Mouse (Mus musculus) mouse trophoblast stem cell (cell line): Measurements from ENCODE around the gene Gamt.
"Not testable (repeated sequence)": the region's sequence is repeated elsewhere in the genome, so short reads cannot be mapped to it uniquely, and the experiment has no call there.

Experiments used
- in situ Hi-C, 2 experiments: fragments of 300-500 bp; cut with MseI, MboI; formaldehyde crosslinking; loops; 2 replicates in 1 of 2; 3 replicates in 1 of 2; pipeline ENCODE4 v1.15.1; 2025

Gene Gamt

GRCm38 (mm10) chr10:80236145-80236825 is 24.5 kb downstream of the Gamt start:
- in situ Hi-C loops = no loop called here

GRCm38 (mm10) chr10:80227877-80228775 is 32.7 kb downstream of the Gamt start:
- in situ Hi-C loops = no loop called here

DNA sequence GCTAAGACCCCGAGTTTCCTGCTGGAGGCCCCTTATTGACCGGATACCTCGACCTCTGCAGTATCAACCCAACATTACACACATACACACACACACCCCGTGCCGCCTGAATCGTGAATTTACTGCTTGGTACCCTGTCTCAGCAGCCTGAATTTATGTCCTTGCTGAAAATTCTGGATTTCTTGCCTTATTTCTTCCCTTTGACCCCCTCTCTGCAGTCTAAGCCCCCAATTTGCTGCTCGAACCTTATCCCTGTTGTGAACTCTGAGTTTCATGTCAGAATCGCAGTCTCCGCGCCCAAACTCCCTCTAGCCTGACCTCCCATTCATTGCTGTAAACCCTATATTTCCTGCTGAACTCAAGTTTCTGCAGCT is 33.7 kb downstream of the Gamt start:
- in situ Hi-C loops = no loop called here

DNA sequence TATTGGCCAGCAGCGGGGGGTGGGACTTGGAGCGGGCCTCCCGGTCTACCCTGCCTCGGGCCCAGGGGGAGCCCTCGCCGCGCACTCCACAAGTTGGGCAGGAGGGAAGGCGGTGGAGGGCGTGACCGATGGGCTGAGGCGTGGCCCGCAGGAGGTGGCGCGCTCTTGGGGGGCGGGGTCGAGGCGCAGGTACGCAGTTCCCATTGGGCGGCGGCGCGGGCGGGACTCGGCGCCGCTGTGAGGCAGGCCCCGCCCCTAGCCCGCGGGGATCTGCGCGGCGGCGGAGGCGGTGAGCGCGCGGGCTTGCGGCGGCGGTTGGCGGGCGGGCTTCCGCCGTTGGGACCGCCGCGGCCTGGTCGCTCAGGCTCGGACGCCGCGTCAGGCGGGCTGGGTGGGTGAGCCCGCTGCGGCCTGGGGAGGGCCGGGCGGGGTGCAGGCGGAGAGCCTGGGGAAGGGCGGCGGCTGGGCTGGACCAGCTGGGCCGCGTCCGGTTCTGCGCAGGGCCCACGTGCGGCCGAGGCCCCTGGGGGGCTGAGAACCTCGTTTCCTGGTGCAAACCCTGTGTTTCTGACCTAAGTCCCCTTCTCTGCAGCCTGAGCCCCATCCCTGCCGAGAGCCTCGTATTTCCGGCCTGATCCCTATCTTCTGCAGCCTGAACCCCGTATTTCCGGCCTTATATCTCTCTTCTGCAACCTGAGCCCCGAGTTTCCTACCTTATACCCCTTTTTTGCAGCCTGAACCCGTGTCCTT is 34.2 kb downstream of the Gamt start, which contains the start of gene Mum1:
Mum1 (plus strand) TSS at position 19 of the 750 bp plus-strand sequence.
- in situ Hi-C loops = no loop called here

DNA sequence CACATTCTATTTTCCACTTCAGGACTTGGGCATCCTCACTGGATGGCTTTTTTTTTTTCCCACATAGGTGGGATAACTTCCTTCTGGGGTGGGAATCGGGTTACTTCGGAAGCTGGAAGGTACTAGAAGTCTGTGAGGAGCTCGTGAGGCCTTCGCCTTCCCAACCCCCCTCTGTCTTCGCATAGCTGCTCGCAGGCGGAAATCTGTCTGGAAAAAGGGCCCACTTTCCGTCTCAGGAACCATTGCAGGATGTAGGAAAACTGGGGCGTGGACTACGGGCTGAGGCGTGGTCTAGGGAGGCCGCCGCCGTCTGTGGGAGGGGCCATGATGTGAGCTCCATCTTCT is 34.8 kb downstream of the Gamt start:
- in situ Hi-C loops = no loop called here

DNA sequence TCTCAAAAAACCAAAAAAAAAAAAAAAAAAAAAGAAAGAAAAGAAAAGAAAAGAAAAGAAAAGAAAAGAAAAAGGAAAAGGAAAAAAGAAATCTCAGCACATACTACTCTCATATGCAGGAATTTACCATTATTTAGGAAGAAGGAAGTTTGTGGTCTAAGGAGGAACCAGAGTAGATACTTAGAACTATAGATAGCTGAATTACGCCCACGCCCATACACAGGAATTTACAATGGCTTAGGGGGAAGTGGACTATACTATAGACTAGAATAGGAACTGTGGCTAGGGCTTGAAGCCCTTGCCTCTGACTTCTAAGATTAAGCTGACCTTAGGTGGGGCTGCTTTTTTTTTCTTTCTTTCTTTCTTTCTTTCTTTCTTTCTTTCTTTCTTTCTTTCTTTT is 37.7 kb downstream of the Gamt start:
- in situ Hi-C loops = not testable (repeated sequence)

DNA sequence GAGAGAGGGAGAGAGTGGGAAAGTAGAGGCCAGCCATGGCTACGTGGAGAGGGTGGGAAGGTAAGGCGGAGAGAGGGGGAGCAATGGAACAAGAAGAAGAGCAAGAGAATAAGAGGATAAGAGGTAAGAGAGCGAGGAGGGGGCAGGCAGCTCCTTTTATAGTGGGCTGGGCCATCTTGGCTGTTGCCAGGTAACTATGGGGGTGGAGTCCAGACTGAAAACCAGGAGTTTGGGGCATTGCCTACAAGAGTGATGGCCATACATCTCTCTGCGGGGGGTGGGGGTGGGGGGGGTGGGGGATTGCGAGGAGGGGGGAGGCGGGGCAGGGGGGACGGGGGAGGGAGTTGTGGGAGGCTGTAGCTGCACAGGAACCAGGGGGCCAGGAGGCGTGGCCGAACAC is 40.1 kb downstream of the Gamt start:
- in situ Hi-C loops = no loop called here

DNA sequence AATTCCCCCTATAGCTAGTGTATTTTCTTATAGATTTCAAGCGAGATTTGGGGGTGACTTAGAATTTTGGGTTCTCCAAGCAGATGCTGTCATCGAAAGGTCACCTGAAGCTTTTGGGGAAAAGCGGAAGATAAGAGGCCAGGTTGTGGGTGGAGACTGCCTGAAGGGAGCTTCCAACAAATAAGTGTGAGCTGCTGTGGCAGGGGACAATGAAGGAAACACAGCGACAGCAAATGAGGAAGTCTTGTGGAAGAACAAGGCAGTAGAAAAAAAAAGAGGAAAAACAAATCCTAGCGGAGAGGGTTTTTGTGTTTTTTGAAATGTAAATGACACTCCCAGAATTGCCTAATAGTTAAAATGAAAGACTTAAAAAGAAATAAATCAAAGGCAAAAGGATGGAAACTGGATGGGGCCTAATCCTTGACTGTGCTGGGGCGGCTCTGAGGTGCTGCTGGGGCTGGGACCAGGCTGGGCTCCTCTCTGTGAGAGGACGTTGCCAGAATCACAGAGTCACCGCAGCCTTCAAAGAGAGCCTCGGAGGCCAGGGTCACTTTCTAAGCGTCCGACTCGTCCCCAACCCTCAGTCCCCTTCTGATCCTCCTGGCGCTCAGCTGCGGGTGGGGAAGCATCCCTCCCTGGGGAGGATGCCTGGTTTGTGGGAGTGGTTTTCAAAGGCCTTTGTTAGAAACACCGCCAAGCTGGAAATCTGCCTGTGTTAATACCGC is 45.6 kb downstream of the Gamt start:
- in situ Hi-C loops = no loop called here

DNA sequence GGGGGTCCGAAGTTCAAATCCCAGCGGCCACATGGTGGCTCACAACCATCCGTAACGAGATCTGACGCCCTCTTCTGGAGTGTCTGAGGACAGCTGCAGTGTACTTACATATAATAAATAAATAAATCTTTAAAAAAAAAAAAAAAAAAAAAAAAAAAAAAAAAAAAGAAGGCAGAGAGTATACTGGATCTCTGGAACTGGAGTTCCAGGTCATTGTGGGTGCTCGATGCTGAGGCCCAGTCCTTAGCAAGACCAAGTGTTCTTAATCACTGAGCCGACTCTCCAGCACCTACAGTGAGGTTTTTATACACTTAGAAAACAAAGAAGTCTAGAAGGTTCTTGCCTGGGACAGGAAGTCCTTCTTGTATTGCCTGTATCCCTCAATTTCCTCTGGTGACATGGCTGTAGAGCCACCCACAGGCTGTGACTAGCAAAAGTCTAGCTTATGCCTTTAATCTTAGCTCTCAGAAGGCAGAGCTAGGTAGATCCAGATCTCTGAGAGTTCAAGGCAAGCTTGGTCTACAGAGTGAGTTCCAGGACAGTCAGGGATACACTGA is 49.2 kb downstream of the Gamt start:
- in situ Hi-C loops = not testable (repeated sequence)

- in situ Hi-C loops = no loop called here
These were observed 51.9 kb downstream of the Gamt start for GRCm38 (mm10) chr10:80208841-80209371.

DNA sequence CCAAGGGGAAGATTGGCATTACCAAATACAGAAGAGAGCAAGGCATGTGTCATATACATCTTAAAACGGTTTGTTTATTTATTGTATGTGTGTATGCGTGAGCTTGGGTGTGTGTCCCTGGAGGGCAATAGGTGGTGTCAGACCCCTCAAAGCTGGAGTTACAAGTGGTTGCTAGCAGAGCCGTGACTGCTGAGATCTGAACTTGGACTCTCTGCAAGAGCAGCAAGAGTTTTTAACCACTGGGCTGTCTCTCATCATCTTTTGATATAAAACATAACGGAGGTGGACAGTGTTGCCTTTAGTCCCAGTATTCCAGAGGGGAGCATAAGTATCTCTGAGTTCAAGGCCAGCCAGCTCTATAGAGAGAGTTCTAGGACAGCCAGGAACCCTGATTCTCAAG is 52.6 kb downstream of the Gamt start:
- in situ Hi-C loops = no loop called here
